Mouse (Mus musculus) macrophage (primary cell): Measurements from ENCODE around the gene Gm49383. TPM values are rescaled to one million over a fixed set of nuclear protein-coding genes. Genes with fewer than 3 reads are reported as not detected.
"Not testable (repeated sequence)": the region's sequence is repeated elsewhere in the genome, so short reads cannot be mapped to it uniquely, and the experiment has no call there.

Source experiments
- H3K27ac ChIP-seq: fragments of 350-480 bp; formaldehyde crosslinking; 2 replicates; pipeline ENCODE4 v1.9.0; 2021
- H3K36me3 ChIP-seq: fragments of 350-480 bp; formaldehyde crosslinking; 2 replicates; pipeline ENCODE4 v1.9.0; 2021; ENCODE audit errors: inconsistent target
- H3K4me3 ChIP-seq: fragments of 350-480 bp; formaldehyde crosslinking; 2 replicates; pipeline ENCODE4 v1.9.0; 2021; ENCODE audit errors: inconsistent target
- H3K79me2 ChIP-seq: fragments of 350-480 bp; formaldehyde crosslinking; 2 replicates; pipeline ENCODE4 v1.9.0; 2021; ENCODE audit errors: inconsistent target
- WGBS: methylation state at CpG from one replicate; pipeline ENCODE4 v1.1.7; 2026; ENCODE audit warnings: inconsistent platforms; ENCODE audit not compliant: missing documents; 5-methylcytosine and 5-hydroxymethylcytosine counted together
- polyA plus RNA-seq: library from polyadenylated mRNA; stranded (reverse); fragments of 250-400 nt; gene quantifications from 3 replicates; pipeline ENCODE4 v1.2.4, GENCODE M21; 2018; ENCODE audit warnings: inconsistent platforms

The Gm49383 gene
- polyA plus RNA-seq, 1 experiment from 2014 or later: 2.3 TPM

- not testable (repeated sequence) for H3K4me3 ChIP-seq, H3K79me2 ChIP-seq, H3K27ac ChIP-seq, H3K36me3 ChIP-seq
- 100% methylated on average over 1 of the region's 2 CpGs for WGBS
These were observed 36.2 kb downstream of the Gm49383 start for GRCm38 (mm10) chr12:69160677-69161076.

- peaks cover 8% of the 10 kb centered on the region; the same call in 1 of the 2 replicates for H3K36me3 ChIP-seq
- no peak overlapping the region for H3K27ac ChIP-seq
- peaks cover 8% of the 10 kb centered on the region for H3K79me2 ChIP-seq
- no peak overlapping the region for H3K4me3 ChIP-seq
- 2% methylated on average over 9 of the region's 9 CpGs for WGBS
These were observed 37.3 kb downstream of the Gm49383 start for GRCm38 (mm10) chr12:69159578-69159940.

DNA sequence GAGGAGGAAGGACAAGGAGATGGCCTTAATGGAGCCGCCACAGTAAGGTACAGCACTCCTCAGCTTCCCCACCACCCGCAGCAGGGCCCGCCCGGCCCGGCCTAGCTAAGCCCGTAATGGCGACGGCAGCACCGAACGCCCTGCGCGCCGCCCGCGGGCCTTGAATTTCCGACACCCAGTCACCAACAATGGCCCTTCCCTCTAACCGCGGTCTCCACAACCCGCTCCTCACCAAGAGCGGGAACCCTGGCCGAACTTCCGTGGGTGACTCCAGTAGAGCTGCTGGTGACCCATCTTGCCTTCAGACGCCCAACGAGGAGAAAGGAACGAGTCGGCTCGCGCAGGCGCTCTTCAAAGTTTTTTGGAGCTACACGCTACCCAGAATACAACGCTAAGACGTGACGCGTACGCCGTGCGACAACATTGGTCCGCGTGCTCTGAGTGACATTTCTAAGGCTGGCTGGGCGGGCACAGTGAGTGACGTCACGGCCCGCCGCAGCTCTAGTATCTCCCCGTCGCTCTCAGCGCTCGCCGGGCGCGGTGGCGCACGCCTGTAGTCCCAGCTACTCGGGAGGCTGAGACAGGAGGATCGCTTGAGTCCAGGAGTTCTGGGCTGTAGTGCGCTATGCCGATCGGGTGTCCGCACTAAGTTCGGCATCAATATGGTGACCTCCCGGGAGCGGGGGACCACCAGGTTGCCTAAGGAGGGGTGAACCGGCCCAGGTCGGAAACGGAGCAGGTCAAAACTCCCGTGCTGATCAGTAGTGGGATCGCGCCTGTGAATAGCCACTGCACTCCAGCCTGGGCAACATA is 37.9 kb downstream of the Gm49383 start, which contains the start of gene Rps29:
TSS of gene Rps29 (minus strand) at position 422 of the 813 bp plus-strand sequence.
- WGBS: under 1% methylated on average over 42 of the region's 68 CpGs
- not testable (repeated sequence) for H3K36me3 ChIP-seq, H3K79me2 ChIP-seq
- peak within 1 kb of the TSS; percentile 78 for H3K4me3 ChIP-seq
- peak within 1 kb of the TSS; percentile 77 for H3K27ac ChIP-seq

DNA sequence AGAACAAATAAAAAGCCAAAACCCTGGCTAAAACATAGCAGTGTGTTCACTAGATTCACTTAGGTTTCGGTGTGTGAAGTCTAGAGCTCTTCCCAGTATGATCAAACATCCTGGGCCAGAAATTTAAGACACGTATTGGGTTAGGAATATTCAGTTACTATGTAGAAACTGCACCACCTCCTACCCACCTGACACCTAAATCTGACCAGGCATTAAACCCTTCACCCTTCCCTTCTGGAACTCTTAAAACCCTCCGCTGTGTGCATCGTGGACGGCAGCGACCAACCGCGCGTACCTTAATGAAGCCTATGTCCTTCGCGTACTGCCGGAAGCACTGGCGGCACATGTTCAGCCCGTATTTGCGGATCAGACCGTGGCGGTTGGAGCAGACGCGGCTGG is 38.5 kb downstream of the Gm49383 start:
- H3K36me3 ChIP-seq: peaks cover 8% of the 10 kb centered on the region; the same call in 1 of the 2 replicates
- peaks cover 8% of the 10 kb centered on the region for H3K79me2 ChIP-seq
- 2% methylated on average over 19 of the region's 19 CpGs for WGBS
- H3K4me3 ChIP-seq: peak overlapping the region; percentile 78
- peak overlapping the region; percentile 77 for H3K27ac ChIP-seq

DNA sequence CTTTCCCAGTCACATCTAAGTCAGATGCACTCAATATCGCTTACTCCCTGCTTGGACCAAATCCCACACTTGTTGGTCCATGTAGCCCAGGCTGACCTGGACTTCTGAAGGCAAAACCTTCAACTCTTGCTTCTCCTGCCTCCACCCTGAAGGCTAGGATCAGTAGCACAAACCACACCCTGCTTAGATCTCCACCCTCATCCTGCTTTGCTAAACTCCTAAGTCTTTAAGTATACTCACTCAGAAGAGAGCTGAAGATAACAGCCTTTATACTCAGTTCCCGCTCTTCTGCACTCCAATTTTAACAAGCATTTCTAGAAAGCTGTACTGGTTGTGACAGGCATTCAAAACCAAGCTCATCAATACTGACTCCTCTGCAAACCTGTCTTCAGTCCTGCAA is 39.8 kb downstream of the Gm49383 start:
- H3K4me3 ChIP-seq: no peak overlapping the region
- peaks cover 8% of the 10 kb centered on the region; the same call in 1 of the 2 replicates for H3K36me3 ChIP-seq
- H3K79me2 ChIP-seq: peaks cover 8% of the 10 kb centered on the region
- H3K27ac ChIP-seq: peak overlapping the region; percentile 77
- WGBS: 100% methylated on average over 2 of the region's 2 CpGs

DNA sequence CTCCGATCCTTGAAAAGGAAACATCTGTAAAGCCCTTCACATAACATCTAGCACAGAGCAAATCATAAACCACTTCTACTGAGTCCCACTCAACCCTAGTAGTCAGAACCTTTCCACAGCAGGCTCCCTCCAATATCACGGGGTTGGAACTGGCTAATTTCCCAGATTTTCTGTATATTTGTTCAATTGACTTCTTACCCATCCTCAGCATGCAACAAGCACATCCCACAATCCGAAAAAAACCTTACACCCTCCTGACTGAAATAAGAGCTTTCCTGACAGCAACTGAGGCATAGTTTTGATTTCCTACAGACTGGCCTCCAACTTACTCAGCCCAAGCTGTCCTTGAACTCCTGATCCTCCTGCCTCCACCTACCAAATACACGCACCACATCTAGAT is 40.5 kb downstream of the Gm49383 start:
- 98% methylated on average over 4 of the region's 4 CpGs for WGBS
- Histone ChIP-seq H3K4me3 (no peak overlapping the region), H3K27ac (no peak overlapping the region), H3K36me3 (peaks cover 8% of the 10 kb centered on the region; the same call in 1 of the 2 replicates), H3K79me2 (peaks cover 8% of the 10 kb centered on the region)

- Histone ChIP-seq H3K4me3 (no peak overlapping the region), H3K27ac (no peak overlapping the region), H3K36me3 (peaks cover 8% of the 10 kb centered on the region; the same call in 1 of the 2 replicates), H3K79me2 (peaks cover 8% of the 10 kb centered on the region)
- WGBS: 85% methylated on average over 2 of the region's 2 CpGs
These were observed 41.0 kb downstream of the Gm49383 start for GRCm38 (mm10) chr12:69155923-69156322.

DNA sequence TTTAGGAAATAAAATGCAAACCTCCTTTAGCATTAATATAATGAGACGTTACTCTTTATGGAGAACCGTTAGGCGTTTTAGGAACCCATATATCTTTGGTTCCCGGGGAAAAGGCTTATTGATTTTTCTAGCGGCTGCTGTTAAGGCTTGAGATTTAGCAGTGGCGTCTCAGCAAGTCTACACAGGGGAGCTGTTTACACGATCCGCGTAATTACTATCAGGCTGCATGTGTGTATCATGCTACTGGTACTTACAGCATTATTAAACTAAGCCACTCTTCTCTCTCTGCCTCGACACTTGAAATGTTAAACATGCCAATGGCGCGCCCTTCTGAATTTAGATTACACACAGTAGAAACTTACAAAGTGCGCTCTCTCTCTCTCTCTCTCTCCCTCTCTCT is 46.9 kb downstream of the Gm49383 start:
- WGBS: 95% methylated on average over 12 of the region's 13 CpGs
- H3K27ac ChIP-seq: no peak overlapping the region

DNA sequence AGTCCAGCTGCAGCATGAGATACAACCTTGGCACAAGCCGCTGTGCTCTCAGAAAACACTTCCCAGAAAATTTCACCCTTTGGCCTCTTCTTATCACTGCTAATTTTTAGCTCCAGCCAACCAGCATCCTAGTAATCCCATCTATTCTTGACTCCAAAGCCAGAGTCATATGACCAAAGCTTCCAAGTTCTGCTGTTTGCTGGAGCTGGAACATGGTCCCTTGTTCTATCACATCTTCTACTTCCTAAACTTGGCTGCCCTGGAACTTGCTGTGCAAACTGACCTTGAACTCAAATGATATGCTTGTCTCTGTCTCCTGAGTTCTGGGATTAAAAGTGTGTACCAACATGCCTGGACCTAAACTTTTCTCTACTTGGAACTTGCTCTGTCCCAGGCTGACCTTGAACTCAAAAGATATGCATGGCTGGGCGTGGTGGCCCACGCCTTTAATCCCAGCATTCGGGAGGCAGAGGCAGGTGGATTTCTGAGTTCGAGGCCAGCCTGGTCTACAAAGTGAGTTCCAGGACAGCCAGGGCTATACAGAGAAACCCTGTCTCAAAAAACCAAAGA is 49.7 kb downstream of the Gm49383 start:
- no peaks in the 10 kb centered on the region for H3K36me3 ChIP-seq
- no peak overlapping the region for H3K27ac ChIP-seq
- H3K79me2 ChIP-seq: no peaks in the 10 kb centered on the region
- no peak overlapping the region for H3K4me3 ChIP-seq
- 90% methylated on average over 2 of the region's 5 CpGs for WGBS

More for the DNA sequence above, 46.9 kb downstream of the Gm49383 start:
- no peak overlapping the region for H3K4me3 ChIP-seq
- no peaks in the 10 kb centered on the region for H3K79me2 ChIP-seq
- H3K36me3 ChIP-seq: no peaks in the 10 kb centered on the region

GRCm38 (mm10) chr12:69143460-69143859 is 53.4 kb downstream of the Gm49383 start:
- Histone ChIP-seq H3K4me3 (no peak overlapping the region), H3K36me3 (no peaks in the 10 kb centered on the region), H3K27ac (no peak overlapping the region), H3K79me2 (no peaks in the 10 kb centered on the region)
- WGBS: 85% methylated on average over 5 of the region's 6 CpGs

DNA sequence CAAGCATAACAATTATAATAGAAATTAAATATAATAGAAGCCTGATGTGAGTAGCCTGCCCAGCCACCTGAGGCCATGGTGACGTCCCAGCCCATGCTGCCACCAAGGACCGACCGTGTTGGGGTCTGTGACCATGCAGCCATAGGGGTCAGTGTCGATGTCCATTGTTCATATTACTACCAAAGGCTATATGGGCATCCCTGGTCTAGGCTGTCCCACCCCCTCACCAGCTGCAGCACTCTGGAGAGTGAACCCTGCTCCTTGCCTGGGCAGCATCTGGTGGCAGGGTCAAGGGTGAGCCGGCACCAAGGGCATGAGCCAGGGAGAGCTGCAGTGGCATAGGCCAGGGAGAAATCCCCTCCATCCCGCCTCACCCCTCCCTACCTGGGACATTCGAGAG is 57.1 kb downstream of the Gm49383 start:
- Histone ChIP-seq H3K27ac (no peak overlapping the region), H3K4me3 (no peak overlapping the region), H3K36me3 (no peaks in the 10 kb centered on the region), H3K79me2 (no peaks in the 10 kb centered on the region)
- 95% methylated on average over 7 of the region's 7 CpGs for WGBS

DNA sequence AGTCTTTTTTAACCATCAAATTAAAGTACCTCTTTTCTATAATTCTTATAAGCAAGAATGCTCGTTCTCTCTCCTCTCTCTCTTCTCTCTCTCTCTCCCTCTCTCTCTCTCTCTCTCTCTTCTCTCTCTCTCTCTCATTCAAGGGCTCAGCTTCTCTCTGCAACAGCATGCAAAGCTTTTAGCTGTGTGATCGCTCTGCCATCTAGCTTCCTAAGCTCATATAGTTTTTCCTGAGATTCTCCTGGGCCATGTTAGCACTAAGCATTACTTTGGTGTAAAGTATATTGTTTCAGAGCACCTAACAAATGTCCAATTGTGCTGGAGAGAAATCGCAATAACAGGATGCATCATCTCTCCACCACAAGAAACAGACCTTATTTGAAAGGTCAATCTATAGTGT is 57.7 kb downstream of the Gm49383 start:
- 91% methylated on average over 3 of the region's 3 CpGs for WGBS
- no peak overlapping the region for H3K27ac ChIP-seq
- no peak overlapping the region for H3K4me3 ChIP-seq
- no peaks in the 10 kb centered on the region for H3K36me3 ChIP-seq
- H3K79me2 ChIP-seq: no peaks in the 10 kb centered on the region
